Mouse (Mus musculus): Measurements from ENCODE around the gene Myo9b. TPM values are rescaled to one million over a fixed set of nuclear protein-coding genes. Genes with fewer than 3 reads are reported as not detected.
A peak's percentile ranks its signal among the peaks of the same experiment; 100 is the strongest.

Myo9b gene
- total RNA-seq, 2 experiments from 2014 or later, result 29.1 to 32.8 TPM

DNA sequence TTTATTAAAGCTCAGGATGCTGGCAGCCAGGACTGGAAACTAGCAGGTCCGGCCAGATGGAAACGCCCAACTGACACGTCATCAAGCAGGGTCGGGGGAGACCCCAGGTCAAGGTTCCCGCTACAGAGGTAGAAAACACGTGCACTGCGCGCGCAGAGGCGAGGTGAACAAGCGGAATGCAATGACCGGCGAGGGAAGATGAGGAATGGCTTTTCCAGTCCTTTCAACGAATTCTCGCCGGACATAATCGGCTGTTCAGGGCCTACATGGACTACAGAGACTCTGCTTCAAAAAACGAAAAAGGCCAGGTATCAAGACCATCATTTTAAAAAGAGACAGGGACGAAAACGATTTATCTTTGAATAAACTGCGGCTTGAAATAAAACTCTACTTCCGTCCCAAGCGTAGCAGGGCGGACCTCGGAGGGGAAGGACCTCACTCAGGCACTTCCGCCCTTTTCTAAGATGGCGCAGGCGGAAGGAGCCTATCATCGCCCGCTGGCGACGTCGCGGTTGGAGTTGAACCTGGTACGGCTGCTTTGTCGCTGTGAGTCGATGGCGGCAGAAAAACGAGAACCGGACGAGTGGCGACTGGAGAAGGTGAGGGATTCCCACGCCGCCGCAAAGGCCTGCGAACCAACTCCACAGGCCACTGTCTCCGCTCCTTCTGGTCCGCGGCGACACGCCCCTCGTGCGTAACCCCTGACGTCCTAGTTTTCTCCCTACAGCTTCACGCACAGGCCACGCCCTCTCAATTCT, 94.4 kb downstream of the Myo9b start, which contains the start of gene Use1:
TSS of gene Use1 (plus strand) at position 78 of the 758 bp plus-strand sequence.
- peak; percentile 91 to 95 for DNase-seq (ENCODE audit: low spot score in 2 of 2)

DNA sequence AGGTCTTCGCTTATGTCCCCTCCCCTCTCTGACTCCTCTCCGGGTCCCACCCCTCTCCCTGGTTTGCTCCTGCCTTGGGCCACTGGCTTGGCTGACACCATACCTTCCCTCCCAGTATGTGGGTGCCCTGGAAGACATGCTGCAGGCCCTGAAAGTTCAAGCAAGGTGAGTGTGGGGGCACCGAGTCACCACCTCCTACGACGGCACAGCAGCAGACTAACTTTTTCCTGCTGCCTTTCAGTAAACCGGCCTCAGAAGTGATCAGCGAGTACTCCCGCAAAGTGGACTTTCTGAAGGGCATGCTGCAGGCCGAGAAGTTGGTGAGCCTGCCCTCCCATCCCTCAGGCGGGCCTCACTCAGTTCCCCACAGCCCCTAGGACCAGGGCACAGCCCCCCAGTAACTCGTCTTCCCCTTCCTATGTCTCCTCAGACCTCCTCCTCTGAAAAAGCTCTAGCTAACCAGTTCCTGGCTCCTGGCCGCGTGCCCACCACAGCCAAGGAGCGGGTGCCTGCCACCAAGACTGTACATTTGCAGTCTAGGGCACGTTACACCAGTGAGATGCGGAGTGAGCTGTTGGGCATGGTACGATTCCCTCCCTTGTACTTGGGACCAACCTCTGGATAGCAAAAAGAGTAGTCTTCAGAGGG, 95.1 kb downstream of the Myo9b start:
- no peak for DNase-seq (ENCODE audit: low spot score in 2 of 2)

DNA sequence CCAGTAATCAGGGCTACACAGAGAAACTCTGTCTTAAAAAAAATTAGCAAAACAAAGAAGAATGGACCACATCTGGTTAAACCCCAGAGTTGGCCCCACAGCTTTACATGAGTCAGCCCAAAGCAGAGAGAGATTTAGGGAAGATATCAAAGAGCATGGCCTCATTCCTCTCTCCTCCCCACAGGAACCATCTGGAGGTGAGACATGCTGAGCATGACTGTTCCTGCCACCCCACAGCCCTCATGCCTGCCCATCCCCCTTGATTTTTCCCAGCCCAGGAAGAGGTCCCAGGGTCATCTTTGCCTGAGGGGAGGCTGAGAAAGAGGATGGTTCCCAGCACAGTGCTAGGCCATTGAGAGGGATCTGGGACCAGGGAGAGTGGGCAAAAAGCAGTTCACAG, 95.9 kb downstream of the Myo9b start:
- DNase-seq (ENCODE audit: low spot score in 2 of 2), result no peak

DNA sequence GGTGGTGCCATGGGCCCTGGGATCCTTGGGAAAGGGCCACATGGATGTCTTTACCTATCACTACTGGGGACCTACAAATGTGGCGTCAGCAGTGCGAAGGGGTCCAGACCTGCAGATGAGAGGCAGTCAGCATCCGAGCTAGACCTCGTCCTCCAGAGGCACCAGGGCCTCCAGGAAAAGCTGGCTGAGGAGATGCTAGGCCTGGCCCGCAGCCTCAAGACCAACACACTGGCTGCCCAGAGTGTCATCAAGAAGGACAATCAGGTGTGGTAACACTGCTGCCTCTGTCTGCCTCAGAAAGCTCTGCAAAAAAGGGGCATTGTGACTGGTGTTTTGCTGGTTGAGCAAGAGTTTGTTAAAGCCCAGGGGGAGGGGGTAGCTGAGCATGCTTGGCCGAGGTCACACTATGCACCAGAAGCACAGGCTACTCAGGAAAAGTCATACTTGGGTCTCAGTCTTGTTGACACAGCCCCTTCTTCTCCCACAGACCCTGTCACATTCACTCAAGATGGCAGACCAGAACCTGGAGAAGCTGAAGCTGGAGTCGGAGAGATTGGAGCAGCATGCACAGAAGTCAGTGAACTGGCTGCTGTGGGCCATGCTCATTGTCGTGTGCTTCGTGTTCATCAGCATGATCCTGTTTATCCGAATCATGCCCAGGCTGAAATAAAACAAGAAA, 96.7 kb downstream of the Myo9b start:
- DNase-seq (ENCODE audit: low spot score in 2 of 2), result no peak

DNA sequence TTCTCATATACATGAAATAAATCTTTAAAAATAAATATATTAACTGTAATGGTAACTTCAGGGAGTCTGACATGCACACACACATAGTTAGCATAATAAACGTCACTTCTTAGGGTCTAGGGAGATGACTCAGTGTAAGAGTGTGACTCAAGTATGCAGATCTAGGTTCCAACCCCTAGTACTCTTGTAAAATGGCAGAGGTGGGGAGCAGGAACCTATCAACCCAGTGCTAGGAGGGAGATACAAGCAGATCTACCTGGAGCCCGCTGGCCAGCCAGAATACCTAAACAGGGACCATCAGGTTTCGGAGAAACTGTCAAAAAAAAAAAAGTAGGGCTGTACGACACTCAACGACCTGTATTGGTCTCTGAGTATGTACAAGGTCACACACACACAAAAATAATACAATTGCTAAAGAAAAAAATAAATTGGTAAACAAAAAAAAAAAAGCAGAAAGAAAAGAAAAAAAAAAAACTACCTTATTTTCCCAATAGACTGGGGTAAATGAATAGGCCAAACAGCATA, 98.3 kb downstream of the Myo9b start:
- no peak for DNase-seq (ENCODE audit: low spot score in 2 of 2)

DNA sequence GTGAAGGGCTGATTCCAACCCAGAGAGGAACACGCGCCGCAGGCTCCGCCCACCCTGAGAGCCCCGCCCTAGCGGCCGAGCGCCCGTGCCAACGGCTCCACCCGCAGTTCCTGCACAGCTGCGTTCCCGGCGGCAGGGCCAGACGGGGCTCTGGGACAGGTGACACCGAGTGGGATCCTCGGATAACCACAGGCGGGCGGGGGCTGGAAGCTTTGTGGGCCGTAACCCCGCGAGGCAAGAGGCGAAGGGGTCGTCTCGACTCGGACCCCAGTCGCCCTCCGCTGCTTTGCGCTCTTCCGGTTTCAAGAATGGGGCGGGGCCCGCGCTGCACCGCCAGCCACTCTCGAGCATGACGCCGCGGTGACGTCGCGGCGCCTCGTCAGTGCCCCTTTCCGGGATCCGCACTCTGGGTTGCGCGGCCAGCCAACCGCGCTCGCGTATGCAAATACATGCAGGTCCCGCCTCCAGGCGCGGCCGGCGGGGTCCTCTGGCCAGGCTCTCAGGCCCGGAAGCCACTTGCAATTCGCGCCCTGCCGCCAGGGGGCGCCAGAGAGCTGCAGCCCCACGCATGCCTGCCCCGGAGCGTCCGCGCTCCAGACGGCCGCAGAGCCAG, 98.8 kb downstream of the Myo9b start, which contains the start of gene Ocel1:
TSS of gene Ocel1 (plus strand) at position 63 of the 613 bp plus-strand sequence.
- DNase-seq (ENCODE audit: low spot score in 2 of 2), result peak; percentile 97 to 99

DNA sequence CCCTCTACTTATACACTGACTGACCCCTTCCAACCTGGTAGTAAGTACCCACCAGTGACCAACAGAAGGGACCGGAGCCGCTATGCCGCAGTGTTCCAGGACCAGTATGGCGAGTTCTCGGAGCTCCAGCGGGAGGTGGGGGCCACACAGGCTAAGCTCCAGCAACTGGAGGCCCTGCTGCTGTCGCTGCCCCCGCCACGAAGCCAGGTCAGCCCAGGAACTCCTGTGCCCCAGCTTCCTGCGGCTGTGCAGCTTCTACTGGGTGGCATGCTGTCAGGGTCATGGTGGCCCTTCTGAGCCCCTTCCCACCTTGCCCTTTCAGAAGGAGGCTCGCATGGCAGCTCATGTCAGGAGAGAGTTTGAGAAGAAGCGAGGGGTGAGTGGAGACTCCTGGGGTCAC, 99.9 kb downstream of the Myo9b start:
- DNase-seq (ENCODE audit: low spot score in 2 of 2), result no peak

DNA sequence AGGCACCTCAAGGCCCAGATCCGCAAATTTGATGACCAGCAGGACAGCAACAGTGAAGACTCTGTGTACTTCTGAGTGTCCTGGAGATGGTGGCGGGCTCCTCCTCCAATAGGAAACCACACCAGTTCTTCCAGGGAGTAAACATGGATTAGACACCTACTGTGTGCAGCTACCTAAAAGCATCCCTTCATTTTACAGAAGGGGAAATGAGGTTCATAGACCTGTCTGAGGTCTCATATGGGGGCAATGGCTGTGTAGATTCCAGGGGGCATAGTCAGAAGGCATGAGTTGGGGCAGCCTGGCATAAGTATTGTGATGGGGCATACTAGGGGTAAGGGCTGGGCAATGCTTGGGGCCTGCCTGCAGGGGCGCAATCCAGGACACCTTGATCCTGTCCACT, 100.5 kb downstream of the Myo9b start:
- DNase-seq (ENCODE audit: low spot score in 2 of 2), result no peak

DNA sequence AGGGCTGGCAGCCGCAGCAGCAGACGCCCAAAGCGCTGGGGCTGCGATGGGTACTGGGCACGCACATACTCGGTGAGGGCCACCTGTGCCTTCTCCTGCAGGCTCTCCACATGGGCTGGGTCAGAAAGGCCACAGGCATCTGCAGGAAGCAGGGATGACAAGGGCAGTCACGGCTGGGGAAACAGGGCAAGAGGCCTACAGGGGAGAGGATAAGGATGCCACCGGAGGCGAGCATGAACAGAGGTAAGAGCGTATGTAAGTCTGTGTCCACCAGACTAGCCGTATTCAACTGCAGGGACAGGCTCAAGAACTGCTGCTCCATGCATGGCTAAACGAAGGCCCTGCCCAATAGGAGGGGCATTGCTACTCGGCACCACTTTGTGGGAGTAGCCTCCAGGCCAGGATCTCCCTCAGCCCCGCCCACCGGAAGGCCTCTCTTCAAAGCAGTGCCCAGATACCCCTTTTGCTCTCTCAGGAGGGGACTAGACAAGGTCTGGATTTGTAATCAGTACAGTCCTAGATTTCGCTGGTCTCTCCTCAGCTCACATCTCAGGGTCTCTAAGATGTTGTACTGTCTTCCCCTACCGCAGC, 102.2 kb downstream of the Myo9b start:
- no peak for DNase-seq (ENCODE audit: low spot score in 2 of 2)

DNA sequence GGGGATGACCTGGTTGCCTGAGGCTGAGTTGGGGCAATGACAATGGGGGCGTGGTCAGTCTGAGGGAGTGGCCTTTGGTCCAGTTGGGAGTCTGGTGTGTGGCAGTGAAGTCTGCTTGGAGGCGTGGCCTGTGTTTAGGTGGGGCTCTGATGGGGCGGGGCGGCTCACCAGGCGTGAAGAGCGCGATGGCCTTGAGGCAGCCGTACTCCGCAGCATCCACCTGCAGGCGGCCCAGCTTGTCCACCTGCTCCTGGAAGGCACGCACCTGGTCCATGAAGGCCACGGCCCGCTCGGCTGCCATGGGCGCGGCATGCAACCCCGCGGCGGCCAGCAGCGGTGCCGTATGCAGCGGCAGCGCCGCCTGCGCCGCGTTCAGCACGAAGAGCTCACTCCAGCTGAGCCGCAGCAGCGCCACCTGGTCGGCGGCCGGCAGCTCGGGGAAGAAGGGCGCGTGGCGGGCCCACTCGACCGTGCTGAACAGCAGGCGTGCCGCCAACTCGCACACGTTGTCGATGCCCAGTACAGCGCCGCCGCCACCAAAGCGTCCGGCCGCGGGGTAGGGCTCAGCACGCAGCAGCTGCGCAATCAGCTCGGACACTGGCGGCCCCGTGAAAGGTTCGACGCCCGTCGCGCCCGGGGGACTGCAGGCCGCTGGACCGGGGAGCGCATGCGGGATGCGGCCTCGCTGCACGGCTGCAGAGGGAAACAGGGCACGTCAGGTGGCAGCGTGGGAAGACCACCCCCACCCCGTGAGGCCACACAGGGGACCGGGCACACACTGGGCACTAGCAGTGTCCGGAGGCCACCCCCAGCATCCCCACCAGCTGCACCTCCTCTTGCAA, 103.3 kb downstream of the Myo9b start:
- peak in 1 of 2 experiments; percentile 46 for DNase-seq (ENCODE audit: low spot score in 2 of 2)

DNA sequence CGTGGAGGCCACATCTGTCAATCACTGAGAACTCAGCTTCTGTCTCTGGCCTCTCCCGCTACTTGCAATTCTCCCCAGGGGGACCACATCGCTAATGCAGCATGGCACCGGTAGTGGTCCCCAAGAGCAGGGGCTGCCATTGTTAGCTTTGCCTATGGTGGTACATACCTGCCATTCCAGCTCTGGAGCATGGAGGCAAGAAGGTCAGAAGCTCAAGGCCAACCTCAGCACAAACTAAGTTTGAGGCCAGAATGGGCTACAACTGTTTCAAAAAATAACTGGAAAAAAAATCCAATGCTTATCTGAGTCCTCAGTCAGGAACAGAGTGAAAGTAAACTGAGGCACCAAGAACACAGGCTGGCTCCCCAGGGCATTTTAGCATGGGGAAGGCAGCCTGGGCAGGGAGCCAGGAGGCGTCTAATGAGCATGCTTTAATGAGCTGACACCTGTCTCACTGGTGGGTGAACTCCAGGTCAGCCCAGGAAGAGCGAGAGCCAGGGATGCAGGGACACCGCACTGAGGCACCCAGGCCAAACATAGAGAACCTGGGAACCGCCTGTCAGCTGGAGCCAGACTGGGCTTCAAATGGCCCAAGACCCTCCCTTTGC, 104.0 kb downstream of the Myo9b start:
- no peak for DNase-seq (ENCODE audit: low spot score in 2 of 2)

DNA sequence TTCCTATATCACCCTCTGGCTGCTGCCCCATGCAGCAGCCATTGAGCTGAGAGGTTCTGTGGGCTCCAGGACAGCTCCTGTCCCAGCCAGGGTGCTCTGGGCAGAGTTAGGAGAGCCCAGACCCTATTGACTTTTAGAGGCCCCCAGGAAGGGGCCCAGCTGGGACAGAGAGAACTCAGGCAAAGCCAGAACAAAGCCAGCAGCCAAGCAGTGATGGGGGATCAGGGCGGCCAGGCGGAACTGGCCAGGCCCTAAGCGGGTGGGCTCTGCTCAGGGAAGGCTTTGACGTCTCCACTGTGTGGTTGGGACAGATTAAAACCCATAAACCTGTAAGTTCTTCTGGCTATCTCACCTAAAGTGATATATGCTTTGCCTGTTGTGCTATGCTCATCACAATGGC, 106.5 kb downstream of the Myo9b start:
- no peak for DNase-seq (ENCODE audit: low spot score in 2 of 2)

DNA sequence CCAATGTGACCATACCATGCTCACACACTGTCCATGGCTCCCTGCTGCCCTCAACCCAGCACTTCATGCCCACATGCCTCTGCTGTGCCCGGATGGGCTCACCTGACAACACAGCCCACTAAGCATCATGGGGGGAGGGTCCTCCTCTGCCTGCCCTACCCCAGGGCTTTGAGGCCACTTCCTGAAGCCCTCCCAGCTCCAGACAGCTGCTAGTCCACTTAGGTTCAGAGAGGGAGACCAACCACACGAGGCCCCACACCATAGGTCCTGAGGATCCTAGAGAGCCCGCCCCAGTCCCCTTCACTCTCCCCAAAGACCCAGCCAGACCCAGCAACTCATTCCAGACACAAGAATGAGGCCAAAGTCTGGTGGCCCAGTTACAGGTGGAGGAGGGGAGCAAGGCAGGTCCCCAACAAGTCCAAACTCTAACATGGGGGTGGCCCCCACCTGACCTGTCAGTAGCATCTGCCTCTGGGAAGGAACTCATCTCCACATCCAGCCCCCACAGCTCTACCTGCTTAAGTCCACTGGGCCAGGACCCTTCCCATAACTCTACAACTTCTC, 107.1 kb downstream of the Myo9b start:
- no peak for DNase-seq (ENCODE audit: low spot score in 2 of 2)

DNA sequence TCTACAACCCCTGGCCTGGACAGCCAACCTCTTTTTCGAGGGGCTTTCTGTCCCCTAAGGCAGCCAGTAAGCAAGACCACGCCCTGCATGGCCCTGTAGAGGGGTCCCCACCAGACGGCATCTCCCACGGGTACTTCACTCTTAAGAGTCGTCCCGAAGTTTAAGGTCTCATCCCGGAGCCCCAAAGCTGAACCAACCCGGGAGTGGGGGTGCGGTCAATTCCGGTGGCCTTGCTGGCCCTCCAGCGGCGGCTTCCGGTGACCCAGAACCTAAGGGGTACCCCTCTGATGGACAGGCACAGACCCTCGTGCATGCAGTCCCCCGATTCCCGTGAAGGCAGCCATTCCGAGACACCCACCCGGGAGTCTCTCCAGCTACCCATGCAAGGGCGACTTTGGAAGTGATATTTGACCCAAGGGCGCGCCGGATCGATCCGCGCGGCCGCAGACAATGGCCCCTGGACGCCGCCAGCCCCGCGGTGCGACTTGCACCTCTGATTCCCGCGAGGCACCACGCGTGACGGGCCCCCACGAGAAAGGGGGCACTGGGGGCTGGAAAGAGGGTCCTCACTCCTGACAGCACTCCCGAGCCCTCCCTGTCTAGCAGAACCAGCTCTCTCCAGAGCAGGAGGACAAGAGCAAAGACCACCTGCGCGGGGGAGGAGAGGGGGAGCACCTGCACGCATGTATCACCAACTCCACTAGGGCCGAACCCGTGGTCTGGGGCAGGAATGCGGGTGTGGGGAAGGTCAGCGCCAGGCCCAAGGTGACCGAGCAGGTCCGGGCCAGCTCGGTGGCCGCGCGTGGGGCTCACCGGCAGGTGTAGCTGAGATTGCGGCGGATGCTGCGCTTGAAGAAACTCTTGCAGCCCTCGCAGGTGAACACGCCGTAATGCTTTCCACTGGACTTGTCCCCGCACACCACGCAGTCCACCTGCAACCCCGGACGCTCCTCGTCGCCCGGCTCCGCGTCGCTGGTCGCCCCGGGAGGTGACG, 108.0 kb downstream of the Myo9b start:
- no peak for DNase-seq (ENCODE audit: low spot score in 2 of 2)

DNA sequence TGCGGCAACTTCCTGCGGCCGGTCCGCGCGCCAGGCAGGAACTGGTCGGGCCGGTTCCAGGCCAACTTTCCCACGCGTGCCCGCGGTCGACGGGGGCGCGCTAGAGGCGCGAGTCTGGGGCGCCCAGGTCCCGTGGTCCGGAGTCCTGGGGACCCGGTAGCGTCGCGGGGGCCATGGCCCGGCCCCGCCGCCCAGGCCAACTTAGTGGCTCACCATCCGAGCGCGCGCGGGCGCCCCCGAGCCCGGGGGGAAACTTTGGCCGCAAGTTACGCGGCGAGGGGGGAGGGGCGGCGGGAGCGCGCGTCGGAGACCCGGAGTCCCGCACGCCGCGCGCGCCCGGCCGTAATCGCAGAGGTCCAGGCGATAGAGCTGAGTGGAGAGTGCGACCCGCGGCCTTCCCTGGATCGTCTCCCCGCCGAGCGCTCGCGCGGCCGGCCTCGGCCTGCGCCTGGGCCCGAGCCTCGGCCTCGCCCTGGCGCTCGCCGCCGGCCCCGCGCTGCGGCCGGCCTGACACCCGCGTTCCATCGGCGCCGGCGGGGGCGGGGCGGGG, 109.0 kb downstream of the Myo9b start, which contains the start of gene Nr2f6:
TSS of gene Nr2f6 (minus strand) at position 540 of the 550 bp plus-strand sequence.
- DNase-seq (ENCODE audit: low spot score in 2 of 2), result peak in 1 of 2 experiments; percentile 52

DNA sequence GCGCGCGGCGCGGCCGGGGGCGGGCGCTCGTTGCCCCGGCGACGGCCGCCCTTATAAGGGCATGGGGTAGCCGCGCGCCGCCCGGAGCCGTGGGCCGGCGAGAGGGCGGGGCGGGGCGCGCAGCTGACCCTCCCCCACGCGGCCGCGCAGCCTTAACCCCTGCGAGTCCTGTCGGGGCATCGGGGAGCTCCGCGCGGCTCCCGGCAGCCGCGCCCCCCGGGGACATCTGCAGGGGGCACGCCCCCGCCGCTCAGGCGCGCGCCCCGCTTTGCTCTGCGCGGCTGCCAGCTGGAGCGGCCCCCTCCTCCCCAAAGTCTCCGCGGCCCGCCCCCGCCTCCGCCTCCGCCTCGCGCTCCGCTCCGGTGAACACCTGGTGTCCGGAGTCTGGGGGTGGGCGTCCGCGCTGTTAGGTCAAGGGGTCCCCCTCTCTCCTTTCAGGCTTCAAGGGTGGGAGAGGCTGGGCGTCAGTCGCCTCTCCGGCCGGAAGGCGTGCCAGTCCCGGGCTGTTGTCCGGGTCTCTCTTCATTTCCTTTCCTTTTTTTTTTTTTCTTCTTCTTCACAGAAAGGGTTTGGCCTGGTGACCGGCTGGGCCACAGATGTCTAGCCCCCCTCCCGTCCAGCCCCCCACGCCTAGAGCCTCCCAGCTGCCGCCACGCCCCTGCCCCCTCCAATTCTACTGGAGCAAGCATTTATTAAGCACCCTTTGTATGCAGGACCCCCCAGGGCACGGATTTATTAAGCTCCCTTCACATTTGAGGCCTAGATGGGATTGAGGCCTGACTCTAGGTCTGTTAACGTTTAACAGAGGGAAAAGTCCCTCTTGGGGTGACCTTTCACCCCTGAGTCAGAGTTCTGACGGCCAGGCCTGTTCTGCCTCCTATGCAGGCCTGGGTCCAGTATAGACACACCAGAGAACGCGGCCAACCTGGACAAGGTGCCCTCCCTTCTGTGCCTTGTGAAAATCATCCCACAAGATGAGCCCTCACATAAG, 109.8 kb downstream of the Myo9b start:
- peak in 1 of 2 experiments; percentile 74 for DNase-seq (ENCODE audit: low spot score in 2 of 2)
